Mouse (Mus musculus): ENCODE results near the gene Sptb. TPM values are rescaled to one million over a fixed set of nuclear protein-coding genes. Genes with fewer than 3 reads are reported as not detected.

Sptb gene
- total RNA-seq, 2 experiments from 2014 or later: 669 to 1,485 TPM

DNA sequence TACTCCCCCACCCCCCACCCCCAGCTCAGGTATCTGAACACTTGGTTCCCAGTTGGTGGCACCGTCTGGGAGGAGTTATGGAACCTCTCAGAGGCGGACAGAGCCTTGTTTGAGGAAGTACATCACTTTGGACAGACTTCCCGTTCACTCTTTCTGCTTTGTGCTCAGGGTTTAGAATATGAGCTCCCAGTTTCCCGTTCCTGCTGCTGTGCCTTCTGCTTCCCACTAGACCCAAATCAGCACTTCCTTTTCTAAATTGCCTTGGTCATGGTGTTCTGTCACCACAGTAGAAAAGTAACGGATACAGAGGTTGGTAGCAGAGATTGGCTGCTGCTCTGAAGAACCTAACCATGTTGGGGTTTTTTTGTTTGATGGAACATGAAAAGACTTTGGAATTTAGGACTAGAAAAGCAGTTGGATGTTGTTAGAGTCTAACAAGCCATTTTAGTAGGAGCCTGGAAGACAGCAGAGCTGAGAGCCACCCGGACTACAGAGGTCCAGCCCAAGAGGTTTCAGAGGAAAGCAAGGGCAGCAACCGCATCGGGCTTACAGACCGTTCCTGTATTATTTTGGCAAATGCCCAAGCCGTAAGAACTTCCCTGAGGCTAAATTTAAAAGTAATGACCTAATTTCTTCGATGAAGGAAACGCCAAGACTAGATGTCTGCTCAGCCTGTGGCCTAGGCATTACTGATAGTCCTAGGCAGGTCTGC lies 95.3 kb downstream of the Sptb start:
- no peak for ATAC-seq (replicated peaks; ENCODE audit: low FRiP score, poor library complexity, severe bottlenecking)

DNA sequence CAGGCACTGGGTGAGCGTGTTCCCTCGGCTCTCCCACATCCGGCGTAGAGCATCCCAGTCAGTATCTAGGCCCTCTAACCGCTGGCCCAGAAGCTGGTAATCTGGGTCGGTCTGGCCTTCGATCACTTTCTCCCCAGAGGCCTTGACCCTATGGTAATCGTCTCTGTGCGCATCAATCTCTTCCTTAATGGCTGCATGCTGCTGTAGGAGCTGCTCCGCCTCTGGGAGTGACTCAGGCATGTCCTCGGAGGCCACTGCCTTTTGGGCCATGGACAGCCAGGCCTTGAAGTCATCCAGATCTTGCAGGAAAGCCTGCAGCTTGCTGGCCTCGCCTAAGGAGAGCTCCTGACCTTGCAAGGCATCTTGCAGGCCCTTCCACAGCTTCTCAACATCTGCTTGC lies 97.7 kb downstream of the Sptb start:
- no peak for ATAC-seq (replicated peaks; ENCODE audit: low FRiP score, poor library complexity, severe bottlenecking)

DNA sequence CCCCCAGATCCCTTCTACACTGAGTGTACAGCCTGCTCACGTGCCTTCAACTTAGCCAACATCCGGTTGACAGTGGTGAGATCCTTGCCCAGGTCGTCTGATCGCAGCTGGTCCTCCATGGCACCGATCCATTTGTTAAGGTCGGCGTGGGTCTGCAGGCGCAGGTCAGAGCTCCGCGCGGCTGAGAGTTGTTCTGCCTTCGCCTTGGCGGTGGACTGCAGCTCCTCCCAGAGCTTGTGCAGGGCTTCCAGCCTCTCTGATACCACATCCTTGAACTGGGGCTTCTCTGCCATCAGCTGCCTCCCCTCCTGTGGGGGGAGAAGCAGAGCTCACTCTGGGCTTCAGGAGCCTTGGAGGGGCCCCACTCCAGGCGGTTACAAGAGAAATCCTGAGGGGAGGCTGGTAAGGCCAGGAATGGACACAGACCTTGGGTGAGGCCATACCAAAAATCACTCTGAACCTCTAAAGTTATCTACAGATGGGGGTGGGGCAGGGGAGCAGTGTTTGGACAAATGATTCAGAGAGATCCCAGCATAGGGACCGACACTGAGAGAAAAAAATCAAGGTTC lies 101.3 kb downstream of the Sptb start:
- no peak for ATAC-seq (replicated peaks; ENCODE audit: low FRiP score, poor library complexity, severe bottlenecking)

DNA sequence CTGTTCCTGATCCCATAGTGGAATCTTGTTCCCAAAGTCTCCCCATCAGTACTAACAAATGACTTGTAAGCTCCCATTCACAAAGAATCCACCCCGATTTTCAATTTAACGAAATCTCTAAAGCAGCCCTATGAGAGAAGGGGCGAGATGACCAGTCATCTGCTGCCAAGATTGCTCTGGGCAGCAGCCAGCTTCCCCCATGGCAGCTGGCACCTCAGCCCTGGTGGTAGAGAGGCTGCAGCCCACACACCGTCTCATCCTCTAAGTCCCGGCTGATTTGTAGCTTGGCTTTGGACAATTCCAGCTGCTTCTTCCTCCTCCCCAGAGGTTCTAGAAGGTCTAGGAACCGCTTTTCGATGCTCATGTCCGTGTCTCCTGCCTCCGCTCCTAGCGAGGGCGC lies 102.1 kb downstream of the Sptb start:
- ATAC-seq (replicated peaks; ENCODE audit: low FRiP score, poor library complexity, severe bottlenecking): no peak

DNA sequence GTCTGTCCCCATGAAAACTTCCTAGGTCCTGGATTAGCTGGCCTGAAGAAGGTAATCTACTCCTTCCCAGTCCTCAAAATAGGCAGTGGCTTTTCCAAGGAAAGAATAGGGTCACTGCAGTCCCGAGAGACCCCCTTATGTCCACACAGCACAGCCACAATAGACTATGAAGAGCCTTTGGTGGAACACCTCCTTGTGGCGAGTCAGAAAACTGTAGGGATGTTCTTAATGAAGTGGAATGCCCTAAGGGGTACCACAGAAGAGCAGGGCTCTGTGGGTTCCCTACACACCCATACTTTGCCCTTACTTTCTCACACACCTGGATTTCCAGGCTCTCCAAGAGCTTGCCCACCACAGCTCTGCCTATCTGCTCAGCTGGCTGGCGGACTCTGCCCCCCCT lies 104.5 kb downstream of the Sptb start:
- ATAC-seq (replicated peaks; ENCODE audit: low FRiP score, poor library complexity, severe bottlenecking): no peak

DNA sequence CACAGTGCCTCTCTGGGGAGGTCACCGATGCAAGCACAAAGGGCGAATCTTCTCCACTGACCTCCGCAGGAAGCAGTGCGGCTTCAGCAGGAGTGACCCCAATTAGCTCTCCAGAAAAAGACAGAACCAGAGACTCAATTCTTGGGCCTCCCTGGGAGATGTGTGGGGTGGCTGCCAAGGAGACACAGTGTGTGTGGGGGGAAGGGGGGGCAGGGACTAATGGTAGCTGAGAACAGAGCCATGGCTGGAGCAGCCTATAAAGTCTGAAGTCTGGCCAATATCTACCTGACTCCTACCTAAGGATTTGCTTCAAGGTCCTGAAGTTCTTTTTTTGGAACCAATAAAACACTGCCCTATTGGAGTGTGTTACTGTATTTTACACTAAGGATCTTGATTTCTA lies 105.8 kb downstream of the Sptb start:
- ATAC-seq (replicated peaks; ENCODE audit: low FRiP score, poor library complexity, severe bottlenecking): no peak

DNA sequence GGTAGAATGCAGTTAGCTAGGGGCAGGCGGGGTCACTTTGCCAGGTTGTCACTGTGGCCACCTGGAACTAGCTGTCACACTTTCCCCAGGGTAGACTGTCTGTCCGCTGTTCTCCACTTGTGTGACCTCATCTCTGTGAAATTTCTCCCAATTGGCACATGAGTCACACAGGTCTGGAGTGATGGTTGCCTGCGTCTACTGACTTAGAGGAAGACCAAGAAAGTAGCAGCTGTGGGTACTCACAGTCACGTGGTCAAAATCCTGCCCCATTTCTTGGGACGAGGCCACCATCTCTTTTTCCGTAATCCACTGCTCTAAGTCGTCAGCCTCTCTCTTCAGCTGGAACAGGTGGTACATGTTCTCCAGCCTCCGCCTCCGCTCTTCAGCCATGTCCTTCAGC lies 106.6 kb downstream of the Sptb start:
- ATAC-seq (replicated peaks; ENCODE audit: low FRiP score, poor library complexity, severe bottlenecking): no peak

DNA sequence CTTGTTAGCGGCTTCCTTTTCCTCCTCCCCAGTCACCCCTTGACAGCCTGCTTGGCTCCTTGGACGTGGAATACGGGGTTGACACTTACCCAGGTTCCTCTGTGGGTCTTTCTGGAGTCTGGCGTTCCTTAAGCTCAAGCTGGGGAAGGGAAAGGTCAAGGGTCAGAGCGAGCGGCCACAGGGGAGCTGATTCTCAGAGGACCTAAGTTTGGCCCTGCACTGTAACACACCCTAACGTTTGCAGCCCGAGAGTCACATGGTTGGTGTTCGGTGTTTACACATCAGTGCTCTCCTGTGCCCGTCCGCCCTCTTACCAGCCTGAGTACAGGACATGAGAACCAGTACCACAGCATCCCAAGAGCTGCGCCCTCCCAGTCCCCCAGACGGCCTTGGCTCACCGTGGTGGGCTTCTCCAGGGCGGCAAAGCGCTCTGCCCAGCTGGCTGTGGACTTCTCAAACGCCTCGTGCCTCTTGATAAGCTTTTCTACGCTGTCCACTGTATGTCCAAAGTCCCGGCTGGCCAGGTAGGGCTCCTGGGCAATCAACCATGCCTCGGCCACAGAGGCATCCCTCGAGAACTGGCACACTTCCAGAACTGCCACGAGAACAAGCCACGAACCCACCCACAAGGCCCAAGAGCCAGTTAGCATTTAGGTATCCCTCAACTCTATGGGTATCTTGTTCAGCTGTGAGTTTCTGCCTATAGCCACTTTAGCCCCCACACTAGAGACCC lies 112.0 kb downstream of the Sptb start:
- no peak for ATAC-seq (replicated peaks; ENCODE audit: low FRiP score, poor library complexity, severe bottlenecking)

DNA sequence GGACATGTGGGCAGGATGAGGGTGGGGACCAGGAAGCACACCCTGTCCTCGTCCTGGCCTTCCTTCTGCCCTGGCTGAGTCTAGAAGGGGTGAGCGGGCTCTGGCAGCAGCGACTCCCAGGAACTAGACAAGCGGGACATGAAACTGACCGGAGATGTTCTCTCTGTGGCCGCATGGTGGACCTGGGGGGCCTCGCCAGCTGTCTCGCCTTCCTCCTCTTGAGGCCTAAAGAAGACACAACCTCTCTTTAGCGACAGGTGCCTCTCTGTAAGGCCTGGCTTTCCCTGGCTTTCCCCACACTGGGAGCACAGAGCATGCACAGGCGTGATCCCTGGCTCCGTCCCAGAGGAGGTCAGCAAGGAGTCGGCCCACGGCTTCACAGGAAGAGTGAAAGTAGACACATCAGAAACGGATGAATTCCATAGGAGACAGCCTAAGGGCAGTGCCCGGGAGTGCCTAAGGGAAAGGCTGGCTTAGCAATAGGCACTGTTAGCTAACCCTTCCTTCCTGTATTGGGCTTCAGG lies 112.7 kb downstream of the Sptb start:
- ATAC-seq (replicated peaks; ENCODE audit: low FRiP score, poor library complexity, severe bottlenecking): no peak

DNA sequence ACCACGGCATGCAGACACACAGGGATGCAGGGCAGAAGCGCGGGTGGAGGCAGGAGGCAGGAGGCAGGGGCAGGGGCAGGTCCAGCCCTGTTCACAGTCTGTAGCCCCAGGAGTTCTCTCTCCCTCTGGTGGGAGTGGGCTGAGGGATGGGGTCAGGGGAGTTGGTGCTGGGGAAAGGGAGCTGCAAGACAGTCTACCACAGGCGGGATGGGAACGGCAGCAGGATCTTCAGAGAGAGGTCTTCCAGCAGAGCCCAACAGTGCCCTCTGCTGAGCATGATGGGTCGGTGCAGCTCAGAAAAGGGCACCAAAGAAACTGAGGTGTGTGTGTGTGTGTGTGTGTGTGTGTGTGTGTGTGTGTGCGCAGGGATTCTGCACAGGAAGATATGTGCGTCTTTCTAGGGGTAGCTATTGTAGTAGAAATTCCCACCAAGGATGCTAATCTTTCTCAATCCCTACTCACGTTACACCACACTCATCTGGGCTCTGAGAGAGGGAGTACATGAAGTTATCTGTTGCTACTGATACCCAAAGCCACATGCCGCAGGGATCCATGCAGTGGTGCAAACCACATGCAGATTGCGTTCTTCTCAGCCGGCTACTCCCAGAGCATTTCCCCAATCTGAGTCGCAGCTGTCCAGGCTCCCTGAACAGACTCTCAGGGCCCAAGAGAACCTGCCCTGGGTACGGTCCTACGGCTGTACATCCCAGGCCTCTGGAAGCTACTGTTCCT lies 113.9 kb downstream of the Sptb start:
- no peak for ATAC-seq (replicated peaks; ENCODE audit: low FRiP score, poor library complexity, severe bottlenecking)

DNA sequence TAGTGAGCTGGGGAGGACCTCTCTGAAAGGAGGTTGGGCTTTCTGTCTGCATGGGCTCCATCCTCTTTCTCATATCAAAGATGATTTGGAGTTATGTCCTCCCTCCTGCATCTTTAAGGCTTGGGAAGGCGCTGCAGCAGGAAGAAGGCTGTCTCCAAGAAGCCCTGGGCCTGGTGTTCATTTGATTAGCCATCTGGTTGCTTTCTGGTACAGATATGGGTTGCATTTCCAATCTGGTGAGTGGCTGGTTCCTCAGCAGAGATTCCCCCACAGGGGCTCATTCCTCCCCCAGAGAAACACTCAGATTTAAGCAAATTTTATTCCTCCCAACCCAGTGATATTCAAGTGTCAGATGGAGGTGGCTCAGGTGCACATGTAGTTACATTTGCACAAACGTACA lies 114.5 kb downstream of the Sptb start:
- ATAC-seq (replicated peaks; ENCODE audit: low FRiP score, poor library complexity, severe bottlenecking): no peak

DNA sequence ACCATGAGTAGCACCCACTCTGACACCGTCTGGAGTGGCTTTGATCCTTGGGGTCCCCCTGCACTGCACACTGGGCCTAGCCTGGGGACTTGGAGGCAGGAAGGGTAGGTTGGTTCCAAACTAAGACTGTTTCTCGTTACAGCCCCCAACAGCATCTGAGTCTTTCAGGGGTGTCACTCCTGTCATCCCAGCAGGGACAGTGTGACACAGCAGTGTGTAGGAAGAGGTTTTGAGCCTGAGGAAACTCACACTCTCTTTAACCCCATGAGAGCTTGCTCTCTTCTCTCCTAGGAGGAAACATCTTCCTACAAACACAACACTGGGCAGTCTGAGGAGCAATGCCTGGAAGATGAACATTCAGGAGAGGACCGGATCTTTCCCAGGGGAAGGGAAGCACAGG lies 115.8 kb downstream of the Sptb start:
- ATAC-seq (replicated peaks; ENCODE audit: low FRiP score, poor library complexity, severe bottlenecking): peak; percentile 6; the same call in 1 of the 2 replicates

DNA sequence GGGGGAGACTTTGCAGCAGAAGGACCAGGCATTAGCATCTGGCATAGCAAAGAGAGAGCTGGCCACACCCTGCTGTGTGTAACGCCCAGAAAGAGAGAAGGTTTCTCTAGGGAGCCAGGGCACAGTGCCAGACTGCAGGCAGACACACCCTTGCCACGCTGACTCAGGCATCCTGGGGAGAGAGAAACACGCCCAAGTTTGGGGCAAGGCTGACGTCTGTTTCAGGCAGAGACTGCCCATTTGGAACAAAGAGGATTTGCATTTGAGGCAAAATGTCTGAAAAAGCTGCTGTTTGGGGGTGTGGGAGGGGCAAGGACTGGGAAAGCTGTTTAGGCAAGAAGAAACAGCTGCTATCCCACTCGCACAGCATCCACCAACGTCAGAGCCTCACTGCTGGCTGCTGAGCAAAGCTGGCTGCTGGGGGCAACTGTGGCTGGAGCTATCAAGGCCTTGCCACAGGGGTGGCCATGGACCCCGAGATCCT lies 116.5 kb downstream of the Sptb start:
- peak; percentile 75 for ATAC-seq (replicated peaks; ENCODE audit: low FRiP score, poor library complexity, severe bottlenecking)

DNA sequence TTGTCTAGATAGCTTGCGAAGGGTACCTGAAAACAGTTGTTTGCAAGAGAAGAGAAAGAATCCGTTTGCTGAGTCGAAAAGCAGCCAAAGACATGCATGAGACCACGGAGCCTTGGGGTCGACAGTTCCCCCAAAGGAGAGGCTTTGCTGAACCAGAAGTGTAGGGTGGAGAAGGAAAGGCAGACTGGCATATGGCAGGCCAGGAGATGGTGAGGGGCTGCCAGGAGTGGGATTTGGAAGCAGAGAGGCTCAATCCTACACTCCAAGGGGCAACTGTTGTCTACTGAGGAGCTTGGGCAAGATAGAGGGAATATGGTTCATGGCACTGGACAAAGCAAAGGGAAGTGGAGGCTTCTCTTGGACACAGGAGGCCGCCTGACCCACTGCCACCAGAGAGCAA lies 117.1 kb downstream of the Sptb start:
- no peak; the same call in 1 of the 2 replicates for ATAC-seq (replicated peaks; ENCODE audit: low FRiP score, poor library complexity, severe bottlenecking)

DNA sequence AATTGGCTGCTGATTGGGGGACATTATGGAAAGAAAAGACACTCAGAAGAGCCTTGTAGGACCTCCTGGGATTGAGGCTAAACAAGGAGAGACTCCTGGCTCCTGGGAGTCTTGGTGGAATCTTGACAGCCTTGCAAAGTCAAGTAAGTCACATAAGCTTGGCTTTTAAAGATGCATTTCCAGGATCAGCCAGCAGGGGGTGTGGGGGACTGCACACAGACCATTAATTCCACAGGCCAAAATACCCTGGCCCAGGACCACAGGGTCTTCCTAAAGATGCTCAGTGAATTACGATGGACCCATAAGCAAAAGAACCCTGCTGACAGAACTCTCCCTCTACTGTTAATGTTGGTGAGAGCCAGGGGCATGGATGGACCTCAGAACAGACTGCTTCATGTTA lies 118.1 kb downstream of the Sptb start:
- no peak for ATAC-seq (replicated peaks; ENCODE audit: low FRiP score, poor library complexity, severe bottlenecking)

DNA sequence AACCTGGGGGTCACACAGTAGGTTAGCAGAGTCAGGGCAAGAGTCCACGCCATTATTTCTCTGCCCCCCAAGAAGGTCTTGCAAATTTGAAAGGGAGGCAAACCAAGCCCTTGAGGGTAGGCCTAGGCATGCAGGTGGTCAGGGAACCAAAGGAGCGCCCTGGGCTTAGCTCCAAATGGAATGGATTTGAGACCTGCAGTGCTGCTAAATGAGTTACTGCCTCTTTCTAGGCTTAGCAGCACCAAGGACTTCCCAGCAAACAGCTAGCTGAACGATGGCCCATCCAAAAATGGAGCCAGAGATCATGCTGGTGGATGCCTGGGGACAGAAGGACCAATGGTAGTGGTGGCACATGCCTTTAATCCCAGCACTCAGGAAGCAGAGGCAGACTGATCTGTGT lies 119.3 kb downstream of the Sptb start:
- ATAC-seq (replicated peaks; ENCODE audit: low FRiP score, poor library complexity, severe bottlenecking): no peak

DNA sequence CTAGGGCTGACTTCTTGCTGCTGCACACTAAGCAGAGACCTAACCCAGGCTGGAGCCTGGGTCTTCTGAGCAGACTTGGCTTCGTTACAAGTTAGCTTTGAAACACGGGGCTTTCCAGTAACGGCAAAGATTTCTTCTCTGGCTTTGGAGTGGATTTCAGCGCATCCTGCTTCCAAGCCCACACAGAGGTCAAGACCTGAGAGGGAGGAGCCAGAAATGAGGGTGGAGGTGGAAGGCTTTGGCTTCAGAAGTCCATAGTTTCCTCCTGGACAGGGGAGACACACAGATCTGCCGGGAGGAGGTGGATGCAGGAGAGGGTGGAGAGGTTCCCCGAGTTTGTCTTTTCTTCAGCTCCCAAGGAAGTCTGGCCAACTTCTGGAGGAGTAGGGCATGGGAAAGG lies 120.8 kb downstream of the Sptb start:
- no peak for ATAC-seq (replicated peaks; ENCODE audit: low FRiP score, poor library complexity, severe bottlenecking)

DNA sequence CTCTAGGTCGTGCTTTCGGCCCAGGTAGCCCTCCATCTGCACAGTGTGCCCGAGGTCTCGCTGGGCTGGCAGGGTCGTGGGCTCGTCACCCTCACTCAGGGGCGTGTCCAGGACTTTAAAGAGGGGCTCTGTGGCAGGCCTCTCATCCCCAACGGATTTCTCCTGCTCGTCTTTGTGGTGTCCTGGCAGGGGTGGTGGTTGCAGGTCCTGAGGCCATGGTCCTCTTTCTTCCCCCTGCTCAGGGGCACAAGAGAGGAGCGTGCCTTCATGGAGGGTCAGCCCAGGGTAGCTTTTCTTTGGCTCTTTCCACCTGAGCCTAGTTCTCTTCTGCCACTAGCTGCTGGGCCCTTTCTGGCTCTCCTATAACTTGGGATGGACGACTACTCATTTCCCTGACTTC lies 123.0 kb downstream of the Sptb start:
- no peak for ATAC-seq (replicated peaks; ENCODE audit: low FRiP score, poor library complexity, severe bottlenecking)

DNA sequence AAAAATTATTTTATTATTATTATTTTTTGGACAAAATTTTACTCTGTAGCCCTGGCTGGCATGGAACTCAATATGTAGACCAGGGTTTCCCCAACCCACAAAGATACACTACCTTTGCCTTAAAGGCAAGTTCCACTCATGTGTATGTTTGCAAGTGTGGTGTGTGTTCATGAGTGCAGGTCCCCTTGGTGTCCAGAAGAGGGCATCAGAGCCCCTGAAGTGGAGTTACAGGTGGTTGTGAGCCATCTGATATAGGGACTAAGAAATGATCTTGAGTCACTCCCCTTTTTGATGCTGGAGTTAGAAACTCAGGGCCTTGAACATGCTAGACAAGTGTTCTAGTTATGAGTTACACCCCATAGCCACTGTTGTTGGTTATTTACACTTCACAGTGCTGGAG lies 125.3 kb downstream of the Sptb start:
- ATAC-seq (replicated peaks; ENCODE audit: low FRiP score, poor library complexity, severe bottlenecking): no peak

DNA sequence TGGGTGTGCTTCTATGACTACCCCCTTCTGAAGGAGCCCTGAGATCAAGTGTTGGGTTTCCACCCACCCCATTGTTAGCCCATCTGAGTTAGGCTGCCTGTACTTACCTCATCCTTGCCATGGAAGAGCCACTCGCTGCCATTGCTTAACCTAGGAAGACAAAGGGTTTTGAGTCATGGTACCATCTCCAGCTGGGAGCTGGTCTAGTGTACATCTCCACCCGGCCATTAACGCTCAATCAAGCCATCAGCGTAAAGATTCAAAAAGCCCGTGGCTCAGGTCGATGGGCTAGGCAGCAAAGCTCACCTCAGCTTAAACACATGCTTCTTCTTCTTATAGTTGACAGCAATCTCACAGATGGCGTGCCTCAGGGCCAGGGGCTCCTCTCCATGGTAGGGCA lies 126.9 kb downstream of the Sptb start:
- ATAC-seq (replicated peaks; ENCODE audit: low FRiP score, poor library complexity, severe bottlenecking): no peak
